Mouse (Mus musculus) MEL (cell line): ENCODE results near the gene Fgfr2.

Source experiments
- CTCF ChIP-seq, 3 experiments: IDR thresholded peaks in 2 of 3; conservative IDR thresholded peaks in 1 of 3; 2 replicates each; pipeline ENCODE4 v1.5.1; 2011 to 2012; ENCODE audit warnings: low read length in 3 of 3, low read depth in 2 of 3, mild to moderate bottlenecking in 2 of 3, improper control_type of control experiment in 1 of 3, inconsistent platforms in 1 of 3, mixed read lengths in 1 of 3, moderate library complexity in 1 of 3; ENCODE audit not compliant: control insufficient read depth in 1 of 3, insufficient read depth in 1 of 3, poor library complexity in 1 of 3, severe bottlenecking in 1 of 3
- GATA1 ChIP-seq: IDR thresholded peaks from 2 replicates; pipeline ENCODE4 v1.6.1; 2011; ENCODE audit warnings: low read depth, low read length, improper control_type of control experiment
- HCFC1 ChIP-seq: IDR thresholded peaks from 2 replicates; pipeline ENCODE4 v1.6.1; 2012; ENCODE audit warnings: low read depth, mild to moderate bottlenecking, inconsistent platforms, low read length, improper control_type of control experiment, moderate library complexity
- MEF2A ChIP-seq: IDR thresholded peaks from 2 replicates; pipeline ENCODE4 v1.6.1; 2014; ENCODE audit warnings: low read depth, mild to moderate bottlenecking, inconsistent platforms, low read length, improper control_type of control experiment; ENCODE audit not compliant: poor library complexity, insufficient replicate concordance, severe bottlenecking; ENCODE audit errors: extremely low read depth
- NELFE ChIP-seq: IDR thresholded peaks from 2 replicates; pipeline ENCODE4 v1.6.1; 2011; ENCODE audit warnings: low read depth, low read length, improper control_type of control experiment
- POLR2A ChIP-seq, 2 experiments: IDR thresholded peaks; 2 replicates each; pipeline ENCODE4 v1.6.1; 2011 to 2012; ENCODE audit warnings: low read length in 2 of 2, mild to moderate bottlenecking in 2 of 2, control low read depth in 1 of 2, improper control_type of control experiment in 1 of 2, low read depth in 1 of 2, moderate library complexity in 1 of 2; ENCODE audit not compliant: control insufficient read depth in 1 of 2, insufficient read depth in 1 of 2, poor library complexity in 1 of 2
- POLR2AphosphoS2 ChIP-seq: IDR thresholded peaks from 2 replicates; pipeline ENCODE4 v1.6.1; 2011; ENCODE audit warnings: low read length, improper control_type of control experiment
- RAD21 ChIP-seq: IDR thresholded peaks from 2 replicates; pipeline ENCODE4 v1.6.1; 2011; ENCODE audit warnings: mild to moderate bottlenecking, low read depth, low read length, improper control_type of control experiment

DNA sequence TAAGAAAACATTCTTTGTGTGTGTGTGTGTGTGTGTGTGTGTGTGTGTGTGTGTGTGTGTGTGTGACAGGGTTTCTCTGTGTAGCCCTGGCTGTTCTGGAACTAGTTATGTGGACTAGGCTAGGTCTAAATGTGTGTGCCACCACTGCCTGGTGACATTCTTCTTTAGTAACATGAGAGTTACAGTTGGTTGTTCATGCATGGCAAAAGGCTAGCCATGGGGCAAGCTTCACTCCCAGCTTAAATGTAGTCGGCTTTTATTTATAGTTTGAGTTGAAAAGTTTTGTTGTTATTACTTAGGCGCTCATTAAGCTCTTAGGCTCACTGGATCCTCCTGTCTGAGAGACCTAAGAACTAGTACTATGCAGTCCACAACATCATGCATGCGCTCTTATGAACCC is 158.8 kb downstream of the Fgfr2 start:
- TF ChIP-seq GATA1 (no peak), POLR2A (IDR thresholded peaks at IDR 0.05; ENCODE audit: control insufficient read depth in 1 of 2, insufficient read depth in 1 of 2, low read depth in 1 of 2, low read length in 2 of 2, poor library complexity in 1 of 2) (no peak), HCFC1 (no peak), CTCF (IDR thresholded peaks at IDR 0.05 in 2 of 3, conservative IDR thresholded peaks at IDR 0.05 in 1 of 3; ENCODE audit: control insufficient read depth in 1 of 3, insufficient read depth in 1 of 3, low read depth in 2 of 3, low read length in 3 of 3, poor library complexity in 1 of 3, severe bottlenecking in 1 of 3) (no peak), RAD21 (no peak), POLR2AphosphoS2 (no peak), MEF2A (no peak), NELFE (no peak)
